Mouse (Mus musculus): ENCODE data around the gene Kansl2. TPM values are rescaled to one million over a fixed set of nuclear protein-coding genes. Genes with fewer than 3 reads are reported as not detected.
A peak's percentile ranks its signal among the peaks of the same experiment; 100 is the strongest.

The Kansl2 gene
- 10 to 100 TPM; 88.8 to 93.8 TPM for total RNA-seq (2021)

DNA sequence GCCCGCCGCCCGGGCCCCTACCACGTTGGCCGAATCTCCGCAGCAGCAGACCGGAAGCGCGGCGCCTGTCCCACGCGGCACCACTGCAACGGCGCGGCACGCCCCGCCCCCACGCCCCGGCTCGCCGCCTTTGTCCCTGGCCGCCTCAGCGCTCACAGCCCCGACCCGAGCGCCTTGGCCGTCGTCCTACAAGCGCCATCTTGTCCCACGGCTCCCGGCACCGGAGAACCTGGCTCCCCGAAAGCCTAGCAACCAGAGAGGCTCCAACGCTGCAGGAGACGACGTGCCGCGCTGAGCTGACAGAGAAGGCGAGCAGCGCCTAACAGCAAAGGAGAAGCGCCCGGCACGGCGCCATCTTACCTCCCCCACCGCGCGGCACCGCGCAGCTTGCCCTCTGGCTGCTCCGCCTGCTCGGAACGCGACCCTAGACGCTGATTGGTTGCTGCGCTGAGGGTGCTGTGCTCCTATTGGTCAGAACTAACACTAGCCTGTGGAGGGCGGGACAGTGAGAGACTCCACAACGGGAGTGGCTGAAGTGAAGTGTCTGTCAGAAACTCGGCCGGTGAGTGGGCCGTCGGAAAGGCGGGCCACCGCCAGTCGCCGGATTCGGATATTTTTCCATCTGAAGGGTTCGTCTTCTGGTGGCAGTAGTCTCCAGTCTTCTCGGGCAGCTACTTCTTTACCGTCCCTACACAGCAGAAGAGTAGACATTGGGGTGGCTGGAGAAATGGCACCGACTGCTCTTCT, at the start of gene Kansl2:
Kansl2 (minus strand) TSS at position 384 of the 747 bp plus-strand sequence.
- DNase-seq = peak; percentile 98

DNA sequence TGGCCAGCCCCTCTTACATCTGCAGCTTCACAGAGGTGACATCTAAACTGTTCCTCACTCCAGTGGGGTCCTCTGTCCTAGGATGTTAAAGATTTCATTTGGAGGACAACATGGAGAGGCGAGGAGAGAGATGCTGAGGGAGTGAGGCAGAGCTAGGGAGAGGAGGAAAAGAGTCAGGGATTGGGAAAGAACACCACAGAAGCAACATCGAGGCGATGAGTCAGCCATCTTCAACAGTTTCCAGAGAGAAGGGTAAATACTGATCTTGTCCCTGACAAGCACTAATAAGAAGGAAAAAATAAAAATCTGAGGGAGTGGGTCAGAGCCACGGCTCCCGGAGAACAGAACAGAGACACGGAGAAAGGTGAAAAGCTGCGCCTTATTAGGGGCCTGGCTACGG, 48.9 kb upstream of the Kansl2 start:
- DNase-seq = no peak

DNA sequence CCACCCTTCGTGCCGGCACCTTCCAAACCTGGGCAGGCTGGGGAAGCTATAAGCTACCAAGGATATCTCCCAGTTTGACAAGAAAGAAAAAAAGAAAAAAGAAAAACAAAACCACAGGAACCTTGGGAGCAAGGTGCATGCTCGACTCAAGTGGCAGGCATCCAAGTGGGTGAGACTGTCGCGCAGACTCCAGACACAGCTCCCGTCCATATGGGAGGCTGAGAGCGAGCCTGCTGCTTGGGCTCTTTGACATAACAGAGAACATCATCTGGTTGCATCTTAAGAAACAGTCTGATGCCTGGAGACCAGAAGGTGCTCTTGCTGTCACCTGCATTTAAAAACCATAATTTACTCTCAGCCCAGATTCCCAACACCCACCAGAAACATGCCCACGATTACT, 48.3 kb upstream of the Kansl2 start:
- DNase-seq = no peak

DNA sequence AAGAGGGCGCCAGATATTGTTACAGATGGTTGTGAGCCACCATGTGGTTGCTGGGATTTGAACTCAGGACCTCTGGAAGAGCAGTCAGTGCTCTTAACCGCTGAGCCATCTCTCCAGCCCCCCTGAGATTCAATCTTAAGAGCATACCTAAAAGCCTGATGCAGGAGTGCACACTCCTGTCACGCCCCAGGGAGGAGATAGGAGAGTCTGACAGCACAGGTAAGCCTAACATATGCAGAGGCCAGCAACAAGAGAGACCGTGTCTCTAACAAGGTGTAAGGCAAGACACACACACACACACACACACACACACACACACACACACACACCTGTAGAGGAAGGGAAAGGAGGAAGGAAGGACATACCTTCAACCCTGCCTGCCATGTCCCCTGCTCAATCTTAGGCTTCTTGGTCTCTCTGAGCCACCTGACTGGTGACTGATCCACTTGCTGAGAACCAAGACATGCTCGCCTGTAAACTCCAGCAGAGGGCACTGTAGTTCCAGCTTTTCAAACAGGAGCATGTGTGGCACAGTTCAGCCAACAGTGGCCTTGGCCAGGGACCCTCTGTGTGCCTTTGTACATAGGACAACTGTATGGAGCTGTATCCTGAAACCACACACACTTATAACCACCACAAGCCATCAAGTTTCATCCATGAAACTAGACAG, 45.9 kb upstream of the Kansl2 start:
- DNase-seq = peak; percentile 87

DNA sequence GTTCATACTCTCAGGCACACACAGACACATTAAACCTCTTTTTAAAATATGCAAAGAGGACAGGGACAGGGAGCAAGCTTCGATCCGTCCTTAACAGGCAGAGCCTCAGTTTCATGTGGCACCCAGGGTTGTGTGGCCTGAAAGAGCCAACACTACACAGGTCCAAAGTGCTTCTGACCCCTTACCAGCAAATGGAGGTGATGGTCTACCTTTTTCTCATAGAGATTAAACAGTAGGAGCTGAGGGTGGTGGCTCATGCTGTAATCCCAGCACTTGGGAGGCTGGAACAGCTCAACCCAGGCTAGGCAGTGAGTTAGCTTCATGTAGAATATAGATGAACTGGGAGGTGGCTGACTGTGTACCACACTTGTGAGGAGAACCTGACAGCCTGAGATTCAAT, 45.2 kb upstream of the Kansl2 start:
- DNase-seq = no peak

DNA sequence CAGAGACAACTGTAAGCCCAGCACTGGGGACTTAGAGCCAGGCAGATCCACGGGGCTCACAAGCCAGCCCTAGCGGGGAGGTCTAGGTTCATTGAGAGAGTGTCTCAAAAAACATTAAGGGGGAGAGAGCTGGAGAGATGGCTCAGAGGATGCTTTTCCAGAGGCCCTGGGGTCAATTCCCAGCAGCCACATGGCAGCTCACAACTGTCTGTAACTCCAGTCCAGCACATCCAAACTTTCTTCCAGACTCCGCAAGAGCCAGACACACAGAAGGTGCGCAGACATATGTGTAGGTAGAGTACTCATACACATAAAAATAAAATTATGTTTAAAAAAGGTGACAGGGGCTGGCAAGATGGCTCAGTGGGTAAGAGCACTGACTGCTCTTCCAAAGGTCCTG, 39.2 kb upstream of the Kansl2 start:
- DNase-seq = no peak

DNA sequence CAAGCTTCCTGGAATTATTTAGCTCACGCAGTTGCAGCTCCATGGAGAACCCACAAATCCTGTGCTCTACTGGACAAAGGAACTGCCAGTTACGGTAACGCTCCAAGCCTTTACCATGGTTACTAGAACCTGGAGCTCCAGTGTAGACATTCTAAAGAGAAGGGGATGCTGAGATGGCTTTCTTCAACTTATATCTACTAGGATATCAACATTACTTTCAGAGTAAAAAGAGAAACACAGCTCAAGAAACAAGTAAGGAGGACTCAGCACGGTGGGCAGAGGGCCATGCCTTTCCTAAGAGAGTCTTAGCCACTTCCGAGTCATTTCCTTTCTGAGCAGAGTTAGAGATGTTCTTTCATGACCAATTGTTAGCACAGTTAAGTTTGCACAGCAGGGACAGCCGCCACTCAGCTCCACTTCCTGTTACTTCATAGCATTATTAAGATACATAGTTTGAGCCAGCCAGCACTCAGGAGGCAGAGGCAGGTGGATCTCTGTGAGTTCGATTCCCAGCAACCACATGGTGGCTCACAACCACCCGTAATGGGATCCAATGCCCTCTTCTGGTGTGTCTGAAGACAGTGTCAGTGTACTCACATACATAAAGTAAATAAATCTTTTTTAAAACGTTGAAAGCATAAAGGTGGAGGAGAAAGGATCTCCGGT, 36.9 kb upstream of the Kansl2 start, which contains the start of the genes Ccnt1 and 4930415O20Rik:
Ccnt1 (minus strand) TSS at position 51 of the 666 bp plus-strand sequence.
4930415O20Rik (plus strand) TSS at position 132 of the 666 bp plus-strand sequence.
- DNase-seq = no peak

DNA sequence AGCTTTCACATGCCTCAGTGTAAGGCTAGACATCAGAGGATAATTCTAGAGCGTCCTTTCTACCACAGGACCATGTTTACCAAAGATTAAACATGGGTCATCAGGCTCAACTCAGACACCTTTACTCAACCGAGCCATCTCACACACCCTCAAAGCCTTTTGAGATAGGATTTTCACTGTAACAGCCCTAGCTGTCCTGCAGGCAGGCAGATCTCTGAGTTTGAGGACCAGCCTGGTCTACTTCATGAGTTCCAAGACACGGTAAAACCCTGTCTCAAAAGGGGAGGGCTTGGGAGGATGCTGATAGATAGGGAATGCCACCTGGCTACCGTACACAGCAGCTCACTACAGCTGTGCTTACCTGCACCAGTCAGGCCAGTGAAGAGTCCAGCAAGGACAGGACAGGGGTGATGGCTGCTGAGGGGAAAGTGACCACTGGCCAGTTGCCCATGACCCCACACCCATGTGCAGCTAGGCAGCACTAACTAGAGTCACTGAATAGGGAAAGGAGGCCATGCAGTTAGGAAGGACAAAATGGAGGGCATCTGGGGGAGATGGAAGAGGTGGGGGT, 35.8 kb upstream of the Kansl2 start:
- no peak for DNase-seq

DNA sequence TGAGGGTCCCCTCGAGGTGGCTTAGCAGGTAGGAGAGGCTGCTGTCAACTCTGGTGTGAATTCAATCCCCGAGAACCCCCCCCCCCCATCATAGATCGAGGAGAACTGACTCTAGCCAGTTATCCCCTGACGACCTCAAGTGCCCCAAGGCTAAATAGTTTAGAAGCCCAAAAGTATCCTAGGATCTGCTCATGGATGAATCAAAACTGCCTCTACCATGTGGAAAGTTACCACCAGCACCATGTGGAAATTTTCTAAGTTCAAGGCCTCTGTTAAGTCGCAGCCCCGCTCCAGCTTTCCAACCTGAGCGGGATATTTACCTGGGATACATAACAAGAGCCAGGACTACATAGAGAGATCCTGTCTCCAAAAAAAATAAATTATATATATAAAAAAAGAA, 35.2 kb upstream of the Kansl2 start:
- no peak for DNase-seq

DNA sequence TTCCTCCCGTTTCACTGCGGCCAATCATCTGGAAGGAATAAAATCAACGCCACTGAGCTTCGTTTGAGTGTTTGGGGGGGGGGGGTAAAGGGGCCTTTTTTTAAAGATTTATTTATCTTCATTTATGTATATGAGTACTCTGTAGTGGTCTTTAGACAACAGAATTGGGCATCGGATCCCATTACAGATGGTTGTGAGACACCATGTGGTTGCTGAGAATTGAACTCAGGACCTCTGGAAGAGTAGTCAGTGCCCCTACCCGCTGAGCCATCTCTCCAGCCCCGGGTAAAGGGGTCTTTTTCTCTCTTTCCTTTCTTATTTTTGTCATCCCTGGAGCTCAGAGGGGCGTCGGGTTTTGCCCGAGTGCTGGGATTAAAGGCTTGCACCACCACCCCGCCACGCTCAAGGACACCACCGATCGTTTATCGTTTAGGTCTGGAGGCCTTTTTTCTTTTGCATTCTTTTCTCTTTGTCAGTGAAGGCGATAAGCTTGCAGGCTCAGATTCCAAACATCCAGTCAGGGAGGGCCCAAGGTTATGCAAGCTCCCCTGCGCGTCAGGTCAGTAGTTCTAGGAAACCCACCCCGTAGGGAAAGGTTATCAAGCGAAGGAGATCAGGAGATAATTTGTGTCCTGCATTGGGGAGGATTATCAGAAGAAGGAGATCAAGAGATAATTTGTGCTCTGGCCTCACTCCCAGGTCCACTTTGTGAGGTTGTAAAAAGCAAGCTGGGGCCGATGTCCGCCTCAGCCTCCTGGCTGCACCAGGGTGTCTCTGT, 34.4 kb upstream of the Kansl2 start:
- DNase-seq = no peak

DNA sequence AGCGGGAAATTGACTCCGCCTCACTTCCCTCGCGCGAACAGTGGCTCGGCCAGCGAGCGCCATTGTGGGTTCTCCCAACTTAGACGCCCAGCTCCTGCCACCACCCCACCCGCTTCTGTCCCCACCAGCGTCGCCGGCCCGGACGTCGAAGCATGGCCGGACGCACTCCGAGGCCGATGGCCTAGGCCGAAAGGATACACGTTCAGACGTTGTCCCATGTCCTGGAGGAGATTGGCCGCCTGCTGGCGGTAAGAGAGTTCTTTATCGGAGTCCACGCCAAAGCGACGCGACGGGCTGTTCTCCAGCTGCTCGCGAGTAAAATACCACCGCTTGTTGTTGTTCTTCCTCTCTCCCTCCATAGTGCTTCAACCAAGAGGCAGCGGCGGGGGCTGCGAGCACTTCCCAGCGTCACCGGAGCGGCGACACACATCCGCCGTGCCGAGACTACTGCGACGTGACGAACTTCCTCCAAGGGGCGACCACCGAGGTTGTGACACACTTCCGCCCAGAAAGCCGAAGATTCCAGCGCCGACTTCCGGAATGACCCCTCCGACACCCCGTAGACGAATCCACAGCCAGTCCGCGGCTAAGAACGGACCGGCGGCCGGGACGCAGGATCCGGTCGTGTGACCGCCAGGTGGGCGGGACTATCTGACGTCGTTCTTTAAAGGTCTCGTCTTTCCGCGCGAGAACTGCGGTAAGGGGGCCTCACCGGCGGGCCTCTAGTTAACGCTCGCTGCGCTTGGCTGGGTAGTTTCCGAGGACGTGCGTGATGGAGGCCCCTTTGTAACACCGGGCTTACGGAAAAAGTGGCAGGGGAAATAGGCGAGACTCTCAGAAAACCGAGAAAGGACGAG, 33.4 kb upstream of the Kansl2 start:
- DNase-seq = peak; percentile 99

DNA sequence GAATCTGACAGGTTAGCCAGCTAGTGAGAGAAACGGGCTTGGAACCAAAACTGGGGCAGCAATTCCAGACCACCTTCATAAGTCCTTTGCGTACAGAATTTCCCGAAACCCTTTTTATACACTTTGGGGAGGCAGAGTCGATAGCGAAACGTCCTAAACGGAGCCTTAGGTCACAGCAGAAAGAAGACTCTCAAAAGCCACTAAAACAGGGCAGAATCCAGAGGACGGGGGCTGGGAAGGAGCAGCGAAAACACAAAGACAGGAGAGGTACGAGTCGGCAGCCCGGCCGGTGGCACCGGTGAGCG, 32.9 kb upstream of the Kansl2 start:
- no peak for DNase-seq

DNA sequence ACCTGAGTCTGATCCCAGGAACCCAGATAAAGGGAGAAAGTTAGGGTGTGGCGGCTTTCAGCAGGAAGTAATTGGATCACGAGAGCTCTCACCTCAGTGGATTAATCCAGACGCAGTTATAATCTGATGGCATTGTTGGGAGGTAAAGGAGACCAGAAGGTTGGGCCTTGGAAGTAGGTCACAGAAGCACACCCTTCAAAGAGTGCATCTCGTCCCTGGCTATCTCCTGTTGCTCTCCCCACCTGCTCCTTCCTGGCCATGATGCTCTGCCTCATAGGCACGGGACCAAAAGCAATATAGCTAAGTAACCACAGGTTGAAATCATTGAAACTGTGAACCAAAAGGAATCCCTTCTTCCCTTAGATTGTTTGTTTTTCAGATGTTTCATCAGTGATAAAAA, 23.1 kb upstream of the Kansl2 start:
- DNase-seq = no peak

DNA sequence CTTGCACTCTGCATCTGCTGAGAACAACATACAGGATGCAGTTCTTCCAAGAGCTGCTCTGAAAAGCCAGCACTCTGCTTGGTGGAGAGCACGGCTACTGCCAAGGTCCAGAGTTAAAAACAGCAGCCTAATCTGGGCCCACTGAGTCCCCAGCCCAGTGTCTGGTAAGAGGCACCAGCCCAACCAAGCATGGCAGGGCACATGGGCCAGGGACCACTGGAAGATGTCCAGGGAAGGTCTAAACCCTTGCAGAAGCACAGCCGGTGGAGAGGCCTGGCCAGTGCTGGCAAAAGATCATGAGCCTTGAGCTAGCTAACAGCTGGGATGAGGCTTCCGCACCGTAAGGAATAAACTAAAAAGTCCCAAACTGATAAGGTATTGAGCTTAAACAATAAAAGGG, 21.8 kb upstream of the Kansl2 start:
- peak; percentile 19 for DNase-seq

DNA sequence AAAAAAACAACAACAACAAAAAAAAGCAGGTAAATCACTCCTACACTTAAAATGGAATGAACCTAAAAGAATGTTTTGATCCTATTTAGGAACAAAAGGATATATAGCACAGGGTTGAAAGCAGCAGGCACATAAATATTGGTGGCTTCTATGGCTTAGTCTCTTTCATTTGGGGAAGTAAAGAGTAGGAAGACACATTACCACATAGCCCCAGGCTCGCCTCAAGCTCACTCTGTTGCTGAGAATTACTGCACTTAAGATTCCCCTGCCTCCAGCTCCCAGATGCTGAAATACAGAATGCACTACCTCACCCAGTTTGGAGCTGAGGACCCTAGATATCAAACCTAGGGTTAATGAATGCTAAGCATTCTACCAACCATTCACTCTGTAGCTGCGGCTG, 18.7 kb upstream of the Kansl2 start:
- DNase-seq = no peak

DNA sequence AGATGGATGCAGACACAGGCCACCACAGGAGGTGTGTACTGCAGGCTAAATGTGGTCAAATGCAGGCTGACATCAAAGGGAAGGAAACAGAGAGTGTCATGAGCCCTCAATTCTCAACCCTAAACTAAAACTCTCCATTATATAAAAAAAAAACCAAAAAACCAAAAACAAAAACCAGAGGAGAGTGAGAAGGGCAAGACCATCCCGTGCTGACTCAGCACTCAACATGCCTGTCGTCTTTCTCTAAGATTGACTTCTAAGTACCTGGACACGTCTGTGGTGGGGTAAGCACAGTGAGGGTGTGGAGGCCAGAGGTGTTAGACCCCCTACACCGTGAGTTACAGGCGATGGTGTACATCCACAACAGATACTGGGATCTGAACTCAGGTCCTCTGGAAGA, 12.8 kb upstream of the Kansl2 start:
- DNase-seq = no peak

DNA sequence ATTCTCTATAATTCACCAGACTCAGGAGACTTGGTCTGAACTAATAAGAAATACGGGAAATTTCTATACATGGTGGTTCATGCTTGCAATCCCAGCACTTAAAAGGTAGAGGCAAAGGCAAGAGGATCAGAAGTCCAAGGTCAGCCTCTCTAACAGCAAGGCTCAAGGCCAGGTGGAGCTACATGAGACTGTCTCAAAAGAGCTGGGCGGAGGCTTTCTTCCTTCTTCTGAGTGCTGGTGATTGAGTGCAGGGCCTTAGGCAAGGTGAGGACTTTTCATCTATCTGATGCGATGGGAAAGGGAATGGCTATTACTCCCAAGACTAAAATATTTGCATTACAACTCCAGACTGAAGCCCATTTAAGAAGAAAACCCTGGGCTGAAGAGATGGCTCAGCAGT, 11.1 kb upstream of the Kansl2 start:
- no peak for DNase-seq

DNA sequence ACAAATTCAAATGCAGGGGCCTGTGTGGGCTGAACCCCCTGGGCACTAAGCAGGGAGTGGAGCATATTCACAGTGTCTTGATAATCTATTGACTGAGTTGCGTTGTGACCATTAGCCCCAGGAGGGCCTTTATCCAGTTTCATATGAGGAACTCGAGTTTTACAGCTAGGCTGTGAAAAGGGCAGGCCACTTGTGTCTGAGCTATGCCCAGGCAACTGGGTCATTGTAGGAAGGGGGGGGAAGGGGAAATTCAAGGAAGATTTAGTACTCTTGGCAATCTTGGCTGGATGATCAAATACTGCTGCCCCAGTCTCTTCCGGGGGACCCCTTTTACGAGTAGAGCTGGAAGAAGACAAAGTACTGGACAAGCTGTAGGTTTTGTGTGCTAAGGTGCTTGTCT, 9.3 kb upstream of the Kansl2 start:
- DNase-seq = no peak

DNA sequence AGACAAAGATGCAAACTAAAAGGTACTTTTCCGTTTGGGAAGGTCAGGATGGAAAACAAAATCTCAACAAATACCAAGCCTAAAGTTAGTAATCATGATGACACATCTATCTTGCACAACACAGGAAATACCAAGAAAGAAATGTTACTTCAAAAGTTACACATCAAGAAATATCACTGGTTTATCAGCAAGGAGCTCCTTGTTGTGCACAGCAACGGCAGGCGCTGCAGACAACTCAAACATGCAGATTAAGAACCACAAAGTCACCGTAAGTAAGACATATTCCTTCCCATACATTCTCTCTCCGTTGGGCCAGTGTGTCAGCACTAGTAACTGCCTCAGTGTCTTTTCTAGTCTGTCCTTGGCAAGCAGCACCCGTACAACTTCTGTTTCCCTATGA, 7.0 kb upstream of the Kansl2 start:
- DNase-seq = no peak

DNA sequence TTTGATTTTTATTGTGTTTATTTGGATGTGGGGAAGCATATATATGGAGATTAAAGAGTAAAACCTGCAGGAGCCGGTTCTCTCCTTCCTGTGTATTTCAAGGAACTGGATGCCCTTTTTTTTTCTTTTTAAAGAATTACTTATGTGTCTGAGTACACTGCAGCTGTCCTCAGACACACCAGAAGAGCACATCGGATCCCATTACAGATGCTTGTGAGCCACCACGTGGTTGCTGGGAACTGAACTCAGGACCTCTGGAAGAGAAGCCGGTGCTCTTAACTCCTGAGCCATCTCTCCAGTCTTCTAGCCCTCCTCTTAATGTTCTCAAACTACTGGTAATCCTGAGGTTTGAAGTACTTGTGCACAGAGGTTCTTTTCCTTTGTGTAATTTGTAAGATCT, 3.9 kb upstream of the Kansl2 start:
- no peak for DNase-seq

DNA sequence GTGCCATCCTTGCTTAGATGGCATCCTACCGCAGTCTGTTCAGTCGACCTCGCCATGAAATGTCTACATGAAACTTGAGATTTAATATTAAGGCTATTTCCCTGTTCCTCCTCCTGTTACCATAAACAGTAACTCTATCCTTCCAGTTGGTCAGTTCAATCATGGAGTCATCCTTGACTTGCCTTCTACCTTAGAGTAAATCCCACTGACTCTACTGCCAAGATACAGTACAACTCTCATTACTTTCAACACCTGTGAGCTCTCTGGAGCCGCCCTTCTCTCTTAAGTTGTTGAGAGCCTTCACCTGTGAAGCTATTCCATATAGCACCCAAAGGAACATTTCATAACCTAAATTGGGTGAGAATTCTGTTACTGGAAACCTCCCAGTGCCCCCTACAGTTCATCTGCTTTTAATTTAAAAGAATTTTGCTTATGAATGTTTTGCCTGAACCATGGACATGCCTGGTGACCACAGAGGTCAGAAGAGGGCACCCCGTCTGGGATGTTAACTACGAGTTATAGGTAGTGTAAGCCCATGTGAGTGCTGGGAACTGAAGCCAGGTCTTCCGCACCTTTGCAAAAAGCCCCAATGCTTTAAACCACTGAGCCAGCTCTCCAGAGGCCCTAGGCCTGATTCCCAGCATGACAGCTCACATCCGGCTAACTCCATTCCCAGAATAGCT, 2.9 kb upstream of the Kansl2 start:
- no peak for DNase-seq

Measured in heart, postnatal 4 days (tissue).